Mouse (Mus musculus) retina, embryonic 14.5 days (tissue): ENCODE data around the gene Prss43.

Source experiments
- DNase-seq: peaks from one replicate; pipeline ENCODE4 v3.0.0-alpha.2; 2015; ENCODE audit warnings: low spot score

The Prss43 gene

DNA sequence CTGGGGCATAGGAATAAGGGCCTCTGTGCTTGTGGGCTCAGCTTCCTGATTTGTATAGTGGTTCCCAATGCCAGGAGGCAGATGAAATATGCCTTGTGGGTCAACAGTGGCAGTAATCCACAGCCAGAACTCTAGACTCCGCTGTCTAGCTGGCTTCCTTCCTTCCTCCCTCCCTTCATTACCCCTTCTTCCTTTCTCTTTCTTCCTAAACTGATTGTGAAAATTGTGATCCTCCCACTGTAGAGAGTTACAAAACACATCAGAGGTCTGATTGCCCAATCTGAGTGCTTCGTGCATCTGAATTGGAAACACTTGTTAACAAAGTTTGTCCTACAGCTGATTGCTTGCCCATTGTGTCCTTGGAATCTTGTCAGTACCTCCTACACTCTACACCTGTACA is 14.9 kb downstream of the Prss43 start:
- DNase-seq, result no peak

GRCm38 (mm10) chr9:110844206-110844605 is 17.7 kb downstream of the Prss43 start, which contains the start of gene Prss46:
TSS of gene Prss46 (plus strand) at chr9:110844506.
- DNase-seq, result no peak

- DNase-seq, result no peak
Measured at GRCm38 (mm10) chr9:110849162-110849561, 22.7 kb downstream of the Prss43 start.

DNA sequence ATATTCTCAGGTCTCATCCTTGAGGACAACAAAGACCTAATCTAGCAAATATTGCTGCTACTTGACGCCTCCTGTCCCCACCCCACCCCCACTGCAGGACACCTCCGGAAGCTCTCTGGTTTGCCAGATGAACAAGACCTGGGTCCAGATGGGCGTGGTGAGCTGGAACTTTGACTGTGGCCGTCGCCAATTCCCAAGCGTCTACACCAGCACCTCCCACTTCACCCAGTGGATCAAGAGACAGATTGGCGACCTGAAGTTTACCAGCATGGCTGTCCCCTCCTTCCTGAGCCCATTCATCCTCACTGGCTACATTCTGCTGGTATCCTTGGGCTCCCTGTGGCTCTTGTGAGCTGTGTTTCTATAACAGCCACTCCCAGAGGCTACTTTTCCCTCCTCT is 29.4 kb downstream of the Prss43 start:
- no peak for DNase-seq

GRCm38 (mm10) chr9:110856920-110857319 is 30.4 kb downstream of the Prss43 start:
- no peak for DNase-seq

DNA sequence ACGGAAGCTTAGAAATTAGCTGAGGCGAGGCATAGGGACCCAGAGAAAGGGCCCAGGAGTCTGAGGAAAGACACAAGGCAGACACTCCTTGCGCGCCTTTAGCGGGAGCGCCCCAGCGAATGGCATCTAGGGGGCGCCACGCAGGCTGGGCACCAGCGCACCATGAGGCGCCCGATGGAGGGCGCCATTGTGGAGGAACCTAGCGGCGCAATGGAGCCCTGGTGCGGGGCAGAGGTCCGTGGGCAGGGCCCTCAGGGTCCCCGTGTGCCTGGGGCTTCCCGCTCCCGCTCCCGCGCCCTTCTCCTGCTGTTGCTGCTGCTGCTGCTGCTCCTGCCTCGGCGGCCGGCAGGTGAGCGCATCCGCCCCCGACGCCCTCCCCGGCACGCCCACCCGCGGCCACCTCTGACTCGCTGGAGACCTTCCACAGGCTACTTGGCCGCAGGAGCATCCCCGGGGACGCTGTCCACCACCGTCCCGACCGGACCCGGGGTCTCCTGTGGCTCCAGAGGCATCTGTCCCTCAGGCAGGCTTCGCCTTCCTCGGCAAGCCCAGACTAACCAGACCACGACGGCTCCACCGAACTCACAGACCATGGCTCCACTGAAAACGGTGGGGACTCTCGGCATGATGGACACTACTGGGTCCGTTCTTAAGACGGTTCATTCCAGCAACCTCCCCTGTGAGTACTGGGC is 31.4 kb downstream of the Prss43 start, which contains the start of gene Prss50:
Gene Prss50, plus strand, starts transcription at position 187 of the 692 bp plus-strand sequence.
- peak; percentile 73 for DNase-seq

GRCm38 (mm10) chr9:110858523-110858922 is 32.0 kb downstream of the Prss43 start:
- no peak for DNase-seq

GRCm38 (mm10) chr9:110858967-110859596 is 32.6 kb downstream of the Prss43 start:
- DNase-seq, result no peak

- DNase-seq, result peak; percentile 80
Measured at GRCm38 (mm10) chr9:110871030-110871429, 44.5 kb downstream of the Prss43 start.

GRCm38 (mm10) chr9:110873681-110874659 is 47.5 kb downstream of the Prss43 start:
- DNase-seq, result peak; percentile 45

DNA sequence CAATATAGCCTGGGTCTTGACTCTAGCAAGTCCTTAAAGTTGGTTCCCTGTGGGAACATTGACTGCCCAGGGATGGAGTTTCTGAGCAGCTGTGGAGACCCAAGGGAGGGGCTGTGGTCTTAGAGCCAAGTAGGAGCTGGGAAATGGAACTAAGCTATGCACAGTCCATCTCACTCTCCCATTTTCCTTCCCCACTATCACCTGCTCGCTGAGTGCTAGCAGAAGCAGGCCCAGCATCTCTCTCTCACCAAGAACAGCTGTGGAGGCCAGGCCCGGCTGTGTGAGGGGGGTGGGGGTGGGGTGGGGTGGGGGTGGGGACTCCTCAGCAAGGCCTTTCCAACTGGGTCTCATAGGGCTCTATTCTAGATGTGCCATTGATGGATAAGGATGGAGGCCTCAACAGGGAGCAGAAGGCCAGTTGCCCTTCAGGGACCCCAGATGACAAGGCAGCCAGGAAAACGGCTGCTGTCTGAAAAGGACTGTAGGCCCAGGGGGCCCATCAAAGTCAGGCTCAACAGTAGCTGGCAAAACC is 48.2 kb downstream of the Prss43 start:
- no peak for DNase-seq

GRCm38 (mm10) chr9:110875288-110875695 is 48.8 kb downstream of the Prss43 start:
- DNase-seq, result peak; percentile 18

GRCm38 (mm10) chr9:110877353-110877752 is 50.9 kb downstream of the Prss43 start:
- no peak for DNase-seq

DNA sequence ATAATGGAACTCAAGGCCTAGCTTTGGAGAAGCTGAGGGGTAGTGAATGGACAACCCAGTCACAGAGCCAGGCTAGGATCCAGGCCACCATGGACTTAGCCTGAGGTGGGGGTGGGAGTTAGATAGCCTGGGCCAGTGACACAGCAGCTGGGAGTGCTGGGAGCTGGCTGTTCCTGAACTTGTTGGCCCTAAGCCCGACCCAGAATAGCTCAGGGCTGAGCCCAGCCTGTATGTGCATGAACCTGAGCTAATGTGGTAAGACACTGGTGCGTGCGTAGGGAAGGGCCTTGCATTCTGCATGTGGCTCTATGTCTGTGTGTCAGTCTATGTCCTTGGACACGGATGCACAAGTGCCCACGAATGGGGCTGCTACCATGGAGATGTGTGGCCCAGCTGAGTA is 51.4 kb downstream of the Prss43 start:
- no peak for DNase-seq

GRCm38 (mm10) chr9:110879191-110879920 is 52.9 kb downstream of the Prss43 start, which contains the start of gene Als2cl:
TSS of gene Als2cl (plus strand) at chr9:110879870.
- DNase-seq, result no peak

- DNase-seq, result peak; percentile 25
Measured at GRCm38 (mm10) chr9:110879998-110880561, 53.6 kb downstream of the Prss43 start, which contains the start of gene Tmie. TSS of gene Tmie (minus strand) at chr9:110880113.

DNA sequence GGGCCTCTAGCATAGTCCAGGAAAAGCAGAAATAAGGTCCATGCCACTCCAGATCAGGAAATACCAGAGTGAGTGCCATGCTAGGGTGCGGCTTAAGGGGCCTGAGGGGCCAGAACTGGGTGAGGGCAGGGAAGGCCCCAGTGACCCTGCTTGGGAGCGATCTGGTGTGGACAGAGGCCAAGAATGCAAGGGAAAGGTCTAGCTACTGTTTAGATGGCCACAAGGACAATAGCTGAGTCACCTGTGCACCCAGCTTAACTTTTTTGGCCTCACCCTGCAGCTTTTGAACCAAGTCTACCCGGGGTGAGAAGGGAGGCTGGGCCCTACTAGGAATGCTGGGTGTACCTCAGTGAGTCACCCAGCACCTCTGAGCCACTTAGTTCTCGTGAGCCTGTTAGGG is 54.3 kb downstream of the Prss43 start:
- DNase-seq, result no peak
